Mouse (Mus musculus): ENCODE data around the gene Oas1f. TPM values are rescaled to one million over a fixed set of nuclear protein-coding genes. Genes with fewer than 3 reads are reported as not detected.
"Not testable (repeated sequence)": the region's sequence is repeated elsewhere in the genome, so short reads cannot be mapped to it uniquely, and the experiment has no call there.

The Oas1f gene
- polyA plus RNA-seq, 1 experiment from 2014 or later = not detected

- Histone ChIP-seq H3K4me2 (ENCODE audit: low read depth, low read length) (no peak overlapping the region), H3K4me3 (ENCODE audit: low read depth, low read length) (no peak overlapping the region), H3K9me3 (ENCODE audit: control insufficient read depth, low read length) (no peaks in the 10 kb centered on the region), H3K27ac (ENCODE audit: low read depth, low read length) (no peak overlapping the region), H3K4me1 (ENCODE audit: control insufficient read depth, insufficient read depth, low read length) (no peaks in the 10 kb centered on the region), H3K36me3 (ENCODE audit: control insufficient read depth, insufficient read depth, low read length) (no peaks in the 10 kb centered on the region), H3K27me3 (ENCODE audit: control insufficient read depth, insufficient read depth, low read length) (no peaks in the 10 kb centered on the region), H3K9ac (replicated peaks; ENCODE audit: low read depth, low read length) (no peak overlapping the region)
- WGBS = 73% methylated on average over 3 of the region's 3 CpGs
- ATAC-seq (ENCODE audit: low read depth) = no peak
Observed at GRCm38 (mm10) chr5:120865336-120865860, 18.2 kb downstream of the Oas1f start.

- no peaks in the 10 kb centered on the region for H3K36me3 ChIP-seq (ENCODE audit: control insufficient read depth, insufficient read depth, low read length)
- no peak overlapping the region for H3K9ac ChIP-seq (replicated peaks; ENCODE audit: low read depth, low read length)
- no peaks in the 10 kb centered on the region for H3K9me3 ChIP-seq (ENCODE audit: control insufficient read depth, low read length)
- no peak overlapping the region for H3K27ac ChIP-seq (ENCODE audit: low read depth, low read length)
- no peaks in the 10 kb centered on the region for H3K27me3 ChIP-seq (ENCODE audit: control insufficient read depth, insufficient read depth, low read length)
- H3K4me2 ChIP-seq (ENCODE audit: low read depth, low read length) = no peak overlapping the region
- H3K4me1 ChIP-seq (ENCODE audit: control insufficient read depth, insufficient read depth, low read length) = no peaks in the 10 kb centered on the region
- 77% methylated on average over 7 of the region's 7 CpGs for WGBS
- no peak for ATAC-seq (ENCODE audit: low read depth)
- H3K4me3 ChIP-seq (ENCODE audit: low read depth, low read length) = no peak overlapping the region
Observed at GRCm38 (mm10) chr5:120869436-120870015, 22.4 kb downstream of the Oas1f start.

GRCm38 (mm10) chr5:120870081-120870480 lies 22.9 kb downstream of the Oas1f start:
- no peak overlapping the region for H3K4me3 ChIP-seq (ENCODE audit: low read depth, low read length)
- H3K27me3 ChIP-seq (ENCODE audit: control insufficient read depth, insufficient read depth, low read length) = no peaks in the 10 kb centered on the region
- WGBS = 58% methylated on average over 3 of the region's 3 CpGs

GRCm38 (mm10) chr5:120870782-120871181 lies 23.6 kb downstream of the Oas1f start:
- no peaks in the 10 kb centered on the region for H3K4me1 ChIP-seq (ENCODE audit: control insufficient read depth, insufficient read depth, low read length)
- no peaks in the 10 kb centered on the region for H3K9me3 ChIP-seq (ENCODE audit: control insufficient read depth, low read length)
- no peak overlapping the region for H3K9ac ChIP-seq (replicated peaks; ENCODE audit: low read depth, low read length)
- no peak overlapping the region for H3K4me3 ChIP-seq (ENCODE audit: low read depth, low read length)
- no peak overlapping the region for H3K4me2 ChIP-seq (ENCODE audit: low read depth, low read length)
- 76% methylated on average over 7 of the region's 7 CpGs for WGBS
- ATAC-seq (ENCODE audit: low read depth) = no peak
- no peaks in the 10 kb centered on the region for H3K27me3 ChIP-seq (ENCODE audit: control insufficient read depth, insufficient read depth, low read length)
- H3K27ac ChIP-seq (ENCODE audit: low read depth, low read length) = no peak overlapping the region
- no peaks in the 10 kb centered on the region for H3K36me3 ChIP-seq (ENCODE audit: control insufficient read depth, insufficient read depth, low read length)

More at GRCm38 (mm10) chr5:120870081-120870480, 22.9 kb downstream of the Oas1f start:
- H3K36me3 ChIP-seq (ENCODE audit: control insufficient read depth, insufficient read depth, low read length) = no peaks in the 10 kb centered on the region
- no peak overlapping the region for H3K27ac ChIP-seq (ENCODE audit: low read depth, low read length)
- H3K4me1 ChIP-seq (ENCODE audit: control insufficient read depth, insufficient read depth, low read length) = no peaks in the 10 kb centered on the region
- H3K4me2 ChIP-seq (ENCODE audit: low read depth, low read length) = no peak overlapping the region
- no peak overlapping the region for H3K9ac ChIP-seq (replicated peaks; ENCODE audit: low read depth, low read length)
- H3K9me3 ChIP-seq (ENCODE audit: control insufficient read depth, low read length) = no peaks in the 10 kb centered on the region
- no peak for ATAC-seq (ENCODE audit: low read depth)

- no peak overlapping the region for H3K4me3 ChIP-seq (ENCODE audit: low read depth, low read length)
- no peak overlapping the region for H3K27ac ChIP-seq (ENCODE audit: low read depth, low read length)
- H3K4me2 ChIP-seq (ENCODE audit: low read depth, low read length) = no peak overlapping the region
- H3K27me3 ChIP-seq (ENCODE audit: control insufficient read depth, insufficient read depth, low read length) = no peaks in the 10 kb centered on the region
- H3K9me3 ChIP-seq (ENCODE audit: control insufficient read depth, low read length) = no peaks in the 10 kb centered on the region
- no peaks in the 10 kb centered on the region for H3K36me3 ChIP-seq (ENCODE audit: control insufficient read depth, insufficient read depth, low read length)
- WGBS = 70% methylated on average over 2 of the region's 2 CpGs
- ATAC-seq (ENCODE audit: low read depth) = no peak
- H3K9ac ChIP-seq (replicated peaks; ENCODE audit: low read depth, low read length) = no peak overlapping the region
- no peaks in the 10 kb centered on the region for H3K4me1 ChIP-seq (ENCODE audit: control insufficient read depth, insufficient read depth, low read length)
Observed at GRCm38 (mm10) chr5:120871469-120871868, 24.3 kb downstream of the Oas1f start.

GRCm38 (mm10) chr5:120876839-120877238 lies 29.7 kb downstream of the Oas1f start:
- not testable (repeated sequence) for H3K4me2 ChIP-seq (ENCODE audit: low read depth, low read length); H3K4me3 ChIP-seq (ENCODE audit: low read depth, low read length); H3K4me1 ChIP-seq (ENCODE audit: control insufficient read depth, insufficient read depth, low read length); ATAC-seq (ENCODE audit: low read depth); H3K36me3 ChIP-seq (ENCODE audit: control insufficient read depth, insufficient read depth, low read length); H3K27me3 ChIP-seq (ENCODE audit: control insufficient read depth, insufficient read depth, low read length); H3K9me3 ChIP-seq (ENCODE audit: control insufficient read depth, low read length); H3K27ac ChIP-seq (ENCODE audit: low read depth, low read length); H3K9ac ChIP-seq (replicated peaks; ENCODE audit: low read depth, low read length)
- 65% methylated on average over 2 of the region's 3 CpGs for WGBS

GRCm38 (mm10) chr5:120877407-120877806 lies 30.2 kb downstream of the Oas1f start:
- WGBS = 76% methylated on average over 2 of the region's 2 CpGs
- not testable (repeated sequence) for ATAC-seq (ENCODE audit: low read depth); H3K4me1 ChIP-seq (ENCODE audit: control insufficient read depth, insufficient read depth, low read length)

GRCm38 (mm10) chr5:120878803-120879202 lies 31.6 kb downstream of the Oas1f start:
- H3K4me1 ChIP-seq (ENCODE audit: control insufficient read depth, insufficient read depth, low read length); H3K4me3 ChIP-seq (ENCODE audit: low read depth, low read length); H3K9me3 ChIP-seq (ENCODE audit: control insufficient read depth, low read length); H3K27me3 ChIP-seq (ENCODE audit: control insufficient read depth, insufficient read depth, low read length); H3K36me3 ChIP-seq (ENCODE audit: control insufficient read depth, insufficient read depth, low read length); H3K27ac ChIP-seq (ENCODE audit: low read depth, low read length); H3K9ac ChIP-seq (replicated peaks; ENCODE audit: low read depth, low read length); H3K4me2 ChIP-seq (ENCODE audit: low read depth, low read length); ATAC-seq (ENCODE audit: low read depth): not testable (repeated sequence)
- 73% methylated on average over 2 of the region's 2 CpGs for WGBS

More at GRCm38 (mm10) chr5:120877407-120877806, 30.2 kb downstream of the Oas1f start:
- not testable (repeated sequence) for H3K36me3 ChIP-seq (ENCODE audit: control insufficient read depth, insufficient read depth, low read length); H3K9ac ChIP-seq (replicated peaks; ENCODE audit: low read depth, low read length); H3K4me3 ChIP-seq (ENCODE audit: low read depth, low read length); H3K4me2 ChIP-seq (ENCODE audit: low read depth, low read length); H3K9me3 ChIP-seq (ENCODE audit: control insufficient read depth, low read length); H3K27ac ChIP-seq (ENCODE audit: low read depth, low read length); H3K27me3 ChIP-seq (ENCODE audit: control insufficient read depth, insufficient read depth, low read length)

- not testable (repeated sequence) for ATAC-seq (ENCODE audit: low read depth); H3K4me2 ChIP-seq (ENCODE audit: low read depth, low read length); H3K27me3 ChIP-seq (ENCODE audit: control insufficient read depth, insufficient read depth, low read length); H3K9me3 ChIP-seq (ENCODE audit: control insufficient read depth, low read length); H3K36me3 ChIP-seq (ENCODE audit: control insufficient read depth, insufficient read depth, low read length); H3K4me1 ChIP-seq (ENCODE audit: control insufficient read depth, insufficient read depth, low read length); H3K4me3 ChIP-seq (ENCODE audit: low read depth, low read length); H3K9ac ChIP-seq (replicated peaks; ENCODE audit: low read depth, low read length); H3K27ac ChIP-seq (ENCODE audit: low read depth, low read length)
- 94% methylated on average over 6 of the region's 6 CpGs for WGBS
Observed at GRCm38 (mm10) chr5:120881681-120882080, 34.5 kb downstream of the Oas1f start.

All from neural tube, embryonic 14.5 days (tissue).